Mouse (Mus musculus): ENCODE results near the gene Pitpna. TPM values are rescaled to one million over a fixed set of nuclear protein-coding genes. Genes with fewer than 3 reads are reported as not detected.

The Pitpna gene
- polyA plus RNA-seq, 1 experiment from 2014 or later = 116 TPM

DNA sequence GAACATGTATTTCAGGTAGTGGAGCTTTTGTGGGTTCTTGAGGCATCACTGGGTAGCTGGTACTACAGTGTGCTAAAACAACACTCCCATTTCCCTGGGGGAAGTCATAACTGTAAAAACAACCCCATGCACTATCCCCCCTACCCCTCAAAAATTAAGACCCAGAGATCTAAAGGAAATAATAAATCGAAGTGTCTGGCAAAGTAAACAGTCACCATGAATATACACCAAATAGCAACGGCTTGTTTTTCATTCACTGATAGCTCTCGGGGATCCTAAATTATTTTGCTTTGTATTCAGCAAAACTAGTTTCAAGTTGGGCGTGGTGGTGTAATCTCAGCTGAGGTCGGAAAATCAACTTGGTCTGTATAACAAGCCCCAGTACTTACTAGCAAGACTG, 42.2 kb downstream of the Pitpna start:
- Histone ChIP-seq H3K27ac (peak overlapping the region; percentile 76; the same call in 1 of the 2 replicates), H3K9me3 (replicated peaks) (no peaks in the 10 kb centered on the region), H3K27me3 (no peaks in the 10 kb centered on the region), H3K36me3 (peaks cover 51% of the 10 kb centered on the region), H3K4me2 (replicated peaks) (peak overlapping the region; percentile 77), H3K4me3 (peak overlapping the region; percentile 57), H3K9ac (peak overlapping the region; percentile 63), H3K4me1 (peaks cover 21% of the 10 kb centered on the region)
- 18% methylated on average over 5 of the region's 5 CpGs for WGBS
- no peak for ATAC-seq (ENCODE audit: low FRiP score)

DNA sequence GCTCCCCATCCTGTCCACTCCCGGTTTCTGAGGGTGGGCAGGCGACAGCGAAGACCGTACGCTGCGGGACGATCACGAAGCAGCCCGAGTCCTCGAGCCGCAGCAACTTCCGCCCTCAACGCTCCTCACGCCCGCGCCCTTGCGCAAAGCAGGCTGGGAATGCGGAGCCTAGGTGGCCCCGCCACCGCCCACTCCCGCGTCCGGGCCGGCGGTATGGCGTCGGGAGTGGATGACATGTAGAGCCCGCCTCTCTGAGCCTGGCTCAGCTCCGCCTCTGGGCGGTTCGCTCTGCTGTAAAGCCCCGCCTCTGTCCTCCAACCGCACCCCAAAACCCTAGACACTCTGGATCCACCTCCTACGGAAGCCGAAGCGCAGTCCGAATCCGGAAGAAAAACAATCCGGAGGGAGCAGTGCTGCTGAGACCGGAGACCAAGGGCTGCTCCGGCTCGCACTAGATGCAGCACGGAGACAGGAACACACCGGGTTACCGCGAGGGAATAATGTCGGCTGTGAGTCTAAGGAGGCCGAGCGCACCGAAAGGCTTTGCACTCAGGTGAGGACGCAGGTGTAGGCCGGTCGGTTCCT, 42.8 kb downstream of the Pitpna start, which contains the start of gene Inpp5k:
TSS of gene Inpp5k (plus strand) at position 344 of the 585 bp plus-strand sequence.
- Histone ChIP-seq H3K27me3 (no peaks in the 10 kb centered on the region), H3K4me3 (peak within 1 kb of the TSS; percentile 57), H3K9me3 (replicated peaks) (no peaks in the 10 kb centered on the region), H3K27ac (peak within 1 kb of the TSS; percentile 76), H3K4me2 (replicated peaks) (peak within 1 kb of the TSS; percentile 77), H3K36me3 (peaks cover 44% of the 10 kb centered on the region), H3K4me1 (peaks cover 21% of the 10 kb centered on the region), H3K9ac (peak within 1 kb of the TSS; percentile 63)
- peak; percentile 99 for ATAC-seq (ENCODE audit: low FRiP score)
- under 1% methylated on average over 53 of the region's 53 CpGs for WGBS

DNA sequence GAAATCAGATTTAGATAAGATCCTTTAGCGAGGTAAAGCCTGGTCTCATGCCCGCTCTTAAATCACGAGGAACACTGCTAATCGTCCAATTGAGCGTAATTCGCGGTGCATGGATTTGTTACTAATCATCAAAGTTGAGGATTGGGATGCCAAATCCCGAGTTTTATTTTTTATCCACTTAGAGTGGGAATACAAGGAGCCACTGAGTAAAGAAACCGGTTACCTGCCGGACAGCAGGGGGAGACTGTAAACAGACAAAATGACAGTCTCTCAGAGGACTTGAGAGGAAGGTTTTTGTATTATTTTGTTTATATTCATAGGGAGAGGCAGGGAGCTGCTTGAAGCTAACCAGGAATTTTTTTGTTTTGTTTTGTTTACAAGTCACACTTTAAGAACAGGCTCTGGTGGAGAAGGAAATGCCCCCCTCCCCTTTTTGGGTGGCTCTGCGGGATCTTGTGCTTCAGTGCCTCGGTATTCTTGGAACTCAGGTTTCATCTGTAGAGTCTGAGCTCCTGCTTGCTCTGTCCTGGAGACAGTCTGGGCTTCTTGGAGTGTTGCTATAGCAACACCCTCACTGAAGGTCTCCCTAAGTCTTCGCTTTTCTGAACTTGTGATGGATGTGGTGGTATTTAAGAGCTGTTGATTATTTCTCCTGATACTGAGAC, 43.8 kb downstream of the Pitpna start:
- ATAC-seq (ENCODE audit: low FRiP score) = no peak
- Histone ChIP-seq H3K4me1 (peaks cover 21% of the 10 kb centered on the region), H3K4me2 (replicated peaks) (peak overlapping the region; percentile 77), H3K27me3 (no peaks in the 10 kb centered on the region), H3K9ac (peak overlapping the region; percentile 63), H3K36me3 (peaks cover 40% of the 10 kb centered on the region), H3K4me3 (peak overlapping the region; percentile 57), H3K27ac (no peak overlapping the region), H3K9me3 (replicated peaks) (no peaks in the 10 kb centered on the region)
- WGBS = 12% methylated on average over 13 of the region's 13 CpGs

DNA sequence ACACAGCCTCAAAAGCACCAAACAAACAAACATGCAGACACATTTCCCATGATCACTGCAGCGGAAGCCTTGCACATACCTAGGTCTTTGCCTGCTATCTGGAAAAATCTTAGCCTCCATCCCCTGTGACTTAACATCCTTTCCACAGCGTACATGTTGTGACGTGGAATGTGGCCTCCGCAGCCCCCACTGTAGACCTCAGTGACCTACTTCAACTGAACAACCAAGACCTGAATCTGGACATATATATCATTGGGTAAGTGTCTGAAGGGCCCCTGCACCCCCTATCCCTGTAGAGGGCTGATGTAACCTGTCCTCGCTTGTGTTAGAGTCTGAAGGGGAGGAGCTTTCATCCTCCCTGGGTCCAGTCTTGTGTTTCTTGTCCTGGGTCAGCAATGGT, 45.0 kb downstream of the Pitpna start:
- Histone ChIP-seq H3K4me3 (no peak overlapping the region), H3K27ac (no peak overlapping the region), H3K27me3 (no peaks in the 10 kb centered on the region), H3K4me1 (peaks cover 21% of the 10 kb centered on the region), H3K9me3 (replicated peaks) (no peaks in the 10 kb centered on the region), H3K9ac (no peak overlapping the region), H3K4me2 (replicated peaks) (no peak overlapping the region), H3K36me3 (peaks cover 39% of the 10 kb centered on the region)
- no peak for ATAC-seq (ENCODE audit: low FRiP score)
- 91% methylated on average over 5 of the region's 5 CpGs for WGBS

DNA sequence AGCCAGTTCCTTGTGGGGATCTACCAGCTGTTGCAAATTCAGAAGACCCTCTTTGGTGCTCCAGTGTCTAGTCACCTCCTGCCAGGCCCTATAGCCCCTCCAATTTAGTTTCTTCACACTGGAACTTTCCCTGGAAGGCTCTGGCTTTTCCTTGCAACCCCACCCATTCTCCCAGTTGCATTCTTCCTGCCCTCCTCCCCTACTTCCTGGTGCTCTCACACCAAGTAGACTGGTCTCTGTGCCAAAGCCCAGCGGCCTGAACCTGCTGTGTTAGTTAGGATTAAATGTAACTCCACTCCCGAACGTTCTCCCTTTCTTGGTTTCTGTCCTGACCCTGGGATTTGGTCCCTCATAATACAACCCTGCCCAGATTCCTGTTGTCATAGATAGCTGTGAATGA, 46.9 kb downstream of the Pitpna start:
- Histone ChIP-seq H3K36me3 (peaks cover 40% of the 10 kb centered on the region), H3K27me3 (no peaks in the 10 kb centered on the region), H3K27ac (no peak overlapping the region), H3K9ac (no peak overlapping the region), H3K4me2 (replicated peaks) (no peak overlapping the region), H3K9me3 (replicated peaks) (no peaks in the 10 kb centered on the region), H3K4me1 (peaks cover 18% of the 10 kb centered on the region), H3K4me3 (no peak overlapping the region)
- WGBS = 80% methylated on average over 3 of the region's 3 CpGs
- ATAC-seq (ENCODE audit: low FRiP score) = no peak

DNA sequence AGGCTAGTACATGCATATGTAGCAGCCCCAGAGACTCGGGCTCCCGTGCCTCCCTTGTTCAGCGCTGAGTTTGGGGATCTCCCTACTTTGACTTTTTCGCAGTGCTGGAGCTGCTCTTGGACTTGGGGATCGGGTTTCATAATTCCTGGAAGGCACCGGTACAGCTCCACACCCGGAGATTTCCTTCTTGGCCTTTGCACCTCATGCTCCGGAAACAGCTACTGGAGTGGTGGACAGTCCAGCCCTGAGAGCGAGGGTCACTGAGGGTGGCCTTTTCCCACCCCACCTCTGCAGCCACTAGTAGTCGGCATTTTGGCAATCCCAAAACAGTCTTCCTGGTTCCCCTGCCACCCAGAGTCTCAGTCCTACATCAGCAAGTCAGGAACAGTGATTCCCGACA, 47.4 kb downstream of the Pitpna start:
- no peak overlapping the region for H3K27ac ChIP-seq
- H3K4me2 ChIP-seq (replicated peaks) = no peak overlapping the region
- H3K4me1 ChIP-seq = peaks cover 14% of the 10 kb centered on the region
- no peak overlapping the region for H3K9ac ChIP-seq
- WGBS = 74% methylated on average over 11 of the region's 11 CpGs
- H3K4me3 ChIP-seq = no peak overlapping the region
- no peak for ATAC-seq (ENCODE audit: low FRiP score)
- peaks cover 40% of the 10 kb centered on the region for H3K36me3 ChIP-seq
- no peaks in the 10 kb centered on the region for H3K27me3 ChIP-seq
- no peaks in the 10 kb centered on the region for H3K9me3 ChIP-seq (replicated peaks)

DNA sequence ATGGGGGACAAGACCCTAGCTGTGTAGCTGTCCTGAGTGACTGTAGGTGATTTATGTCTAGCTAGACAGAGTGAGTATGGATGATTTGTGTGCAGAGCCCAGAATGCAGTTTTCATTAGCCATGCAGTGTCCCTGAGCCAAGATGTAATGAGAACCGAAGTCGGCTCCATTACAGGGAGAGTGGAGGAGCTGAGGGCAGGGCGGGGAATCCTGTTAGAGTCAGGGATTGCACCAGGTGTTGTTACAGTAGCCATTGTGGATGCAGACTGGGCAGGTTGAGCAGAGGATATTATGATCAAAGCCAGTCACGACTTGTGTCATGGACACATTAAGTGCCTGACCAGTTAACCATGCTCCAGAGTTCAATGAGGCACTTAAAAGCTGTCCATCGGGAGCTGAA, 55.4 kb downstream of the Pitpna start:
- Histone ChIP-seq H3K27ac (no peak overlapping the region), H3K4me1 (no peaks in the 10 kb centered on the region), H3K4me2 (replicated peaks) (no peak overlapping the region), H3K9me3 (replicated peaks) (no peaks in the 10 kb centered on the region), H3K36me3 (peaks cover 4% of the 10 kb centered on the region), H3K27me3 (no peaks in the 10 kb centered on the region), H3K9ac (no peak overlapping the region), H3K4me3 (no peak overlapping the region)
- ATAC-seq (ENCODE audit: low FRiP score) = no peak
- 82% methylated on average over 5 of the region's 5 CpGs for WGBS

DNA sequence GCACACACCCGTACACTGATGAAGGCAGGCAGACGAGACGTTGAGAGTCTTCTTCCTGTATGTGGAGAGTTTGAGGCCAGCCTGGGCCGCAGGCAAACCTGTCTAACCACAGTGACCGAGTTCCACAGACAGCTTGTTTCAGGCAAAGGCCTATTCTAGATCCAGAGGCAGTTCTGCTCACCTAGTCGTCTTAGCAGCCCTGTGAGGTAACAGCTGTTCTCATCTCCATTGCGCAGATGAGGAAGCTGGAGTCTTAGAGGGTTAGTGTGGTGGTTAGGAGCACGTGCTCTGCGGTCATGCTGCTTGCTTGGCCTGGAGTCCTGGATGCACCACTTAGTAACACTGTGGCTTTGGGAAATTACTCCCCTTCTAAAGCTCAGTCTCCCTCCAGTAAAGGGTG, 56.8 kb downstream of the Pitpna start:
- Histone ChIP-seq H3K36me3 (peaks cover 3% of the 10 kb centered on the region; the same call in 1 of the 2 replicates), H3K27ac (no peak overlapping the region), H3K27me3 (no peaks in the 10 kb centered on the region), H3K9ac (no peak overlapping the region), H3K4me1 (no peaks in the 10 kb centered on the region), H3K9me3 (replicated peaks) (no peaks in the 10 kb centered on the region), H3K4me2 (replicated peaks) (no peak overlapping the region), H3K4me3 (no peak overlapping the region)
- no peak for ATAC-seq (ENCODE audit: low FRiP score)
- 87% methylated on average over 9 of the region's 9 CpGs for WGBS

DNA sequence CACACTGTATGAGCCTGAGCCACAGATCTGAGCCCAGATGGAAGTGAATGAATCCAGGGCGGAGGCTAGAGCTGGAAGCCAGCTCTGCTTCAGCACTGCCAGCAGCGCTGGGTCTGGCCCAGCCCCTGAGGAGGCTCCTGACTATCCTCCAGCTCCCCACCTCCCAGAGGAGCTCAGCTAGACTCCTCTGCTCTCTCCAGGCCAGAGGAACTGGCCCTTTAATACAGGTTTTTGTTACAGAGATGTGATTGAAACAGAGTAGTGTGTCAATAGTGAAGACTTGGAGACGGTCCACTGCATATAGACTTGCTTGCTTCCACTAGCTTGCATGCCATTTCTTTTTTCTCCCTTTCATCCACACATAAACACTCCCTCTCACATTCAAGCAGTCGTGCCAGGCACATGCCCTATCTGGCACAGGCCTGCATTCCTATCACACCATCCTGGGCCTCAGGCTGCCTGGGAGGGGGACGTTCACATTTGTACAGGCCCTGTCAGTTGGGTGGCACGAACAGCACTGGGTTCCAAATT, 59.8 kb downstream of the Pitpna start:
- no peak overlapping the region for H3K27ac ChIP-seq
- WGBS = 74% methylated on average over 6 of the region's 6 CpGs
- ATAC-seq (ENCODE audit: low FRiP score) = no peak

DNA sequence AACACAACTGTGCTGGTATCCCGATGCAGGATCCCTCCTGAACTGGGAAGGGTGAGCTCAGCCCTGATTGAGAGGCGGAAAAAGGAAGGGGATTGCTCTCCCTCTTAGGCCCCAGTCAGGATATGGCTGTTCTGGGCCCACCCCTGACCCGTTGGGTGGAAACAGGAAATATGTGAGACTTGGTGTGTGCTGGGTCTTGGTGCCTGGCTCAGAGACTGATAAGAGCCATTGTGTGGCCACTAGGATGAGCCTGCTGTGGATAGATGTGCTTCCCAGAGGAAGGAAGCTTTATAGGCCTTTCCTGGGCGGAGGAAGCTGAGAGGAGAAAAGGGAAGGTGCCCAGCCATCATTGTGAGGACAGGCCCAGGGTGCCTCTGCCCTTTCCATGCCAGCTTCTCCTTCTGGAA, 61.3 kb downstream of the Pitpna start:
- WGBS = 88% methylated on average over 4 of the region's 4 CpGs
- no peak for ATAC-seq (ENCODE audit: low FRiP score)
- H3K27ac ChIP-seq = no peak overlapping the region
- H3K36me3 ChIP-seq = peaks cover 3% of the 10 kb centered on the region; the same call in 1 of the 2 replicates
- peaks cover 21% of the 10 kb centered on the region for H3K27me3 ChIP-seq
- H3K4me2 ChIP-seq (replicated peaks) = no peak overlapping the region
- H3K9ac ChIP-seq = no peak overlapping the region
- no peak overlapping the region for H3K4me3 ChIP-seq
- no peaks in the 10 kb centered on the region for H3K9me3 ChIP-seq (replicated peaks)
- H3K4me1 ChIP-seq = peaks cover 23% of the 10 kb centered on the region

More for the DNA sequence above, 59.8 kb downstream of the Pitpna start:
- Histone ChIP-seq H3K9ac (no peak overlapping the region), H3K27me3 (peaks cover 6% of the 10 kb centered on the region), H3K36me3 (peaks cover 3% of the 10 kb centered on the region; the same call in 1 of the 2 replicates), H3K9me3 (replicated peaks) (no peaks in the 10 kb centered on the region), H3K4me3 (no peak overlapping the region), H3K4me2 (replicated peaks) (no peak overlapping the region), H3K4me1 (peaks cover 17% of the 10 kb centered on the region)

DNA sequence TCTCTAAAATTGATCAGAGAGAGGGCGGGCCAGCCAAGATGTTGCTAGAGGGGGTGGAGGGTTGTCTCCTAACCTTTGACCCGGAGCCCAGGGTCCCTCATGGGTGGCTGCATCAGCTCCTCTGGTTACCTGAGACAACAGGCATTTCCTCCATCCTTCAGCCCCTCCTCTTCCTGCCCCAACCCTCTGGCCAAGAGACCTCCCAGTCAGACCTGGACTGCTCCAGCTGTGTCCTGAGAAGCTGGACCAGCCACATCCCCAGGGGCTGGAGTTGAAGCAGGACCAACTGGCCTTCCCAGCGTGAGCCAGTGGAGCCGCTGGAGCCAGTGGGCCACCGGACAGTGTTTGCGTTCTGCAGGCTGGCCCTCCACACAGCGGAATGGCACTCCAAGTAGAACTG, 62.4 kb downstream of the Pitpna start, which contains the start of gene Myo1c:
TSS of gene Myo1c (plus strand) at position 194 of the 400 bp plus-strand sequence.
- H3K27ac ChIP-seq = peak within 1 kb of the TSS; percentile 60
- no peak for ATAC-seq (ENCODE audit: low FRiP score)
- H3K27me3 ChIP-seq = peaks cover 26% of the 10 kb centered on the region
- H3K36me3 ChIP-seq = peaks cover 3% of the 10 kb centered on the region; the same call in 1 of the 2 replicates
- H3K4me2 ChIP-seq (replicated peaks) = peak within 1 kb of the TSS; percentile 91
- H3K9me3 ChIP-seq (replicated peaks) = no peaks in the 10 kb centered on the region
- H3K4me3 ChIP-seq = peak within 1 kb of the TSS; percentile 57
- H3K4me1 ChIP-seq = peaks cover 27% of the 10 kb centered on the region
- peak within 1 kb of the TSS; percentile 75 for H3K9ac ChIP-seq
- WGBS = 66% methylated on average over 7 of the region's 7 CpGs

DNA sequence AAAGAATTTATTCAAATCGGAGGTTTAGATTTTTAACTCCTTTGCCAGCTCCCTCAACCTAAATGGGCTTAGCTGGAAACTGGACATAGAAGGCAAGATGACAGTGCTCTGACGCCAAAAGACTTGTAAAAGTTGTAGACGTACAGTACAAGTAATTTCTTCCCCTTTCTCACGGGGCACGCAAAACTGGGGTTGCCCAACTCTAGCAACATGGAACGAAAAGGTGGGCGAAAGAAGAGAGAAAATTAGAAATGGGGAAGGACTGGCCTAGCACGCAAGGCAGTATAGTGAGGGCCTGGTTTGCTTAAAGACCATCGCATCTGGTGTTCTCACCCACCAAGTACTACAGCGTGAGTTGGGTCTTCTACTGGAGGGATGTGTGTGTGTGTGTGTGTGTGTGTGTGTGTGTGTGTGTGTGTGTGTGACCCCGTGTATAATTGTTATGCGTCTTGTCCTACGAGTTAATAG, 63.1 kb downstream of the Pitpna start:
- Histone ChIP-seq H3K27me3 (peaks cover 28% of the 10 kb centered on the region), H3K9me3 (replicated peaks) (no peaks in the 10 kb centered on the region), H3K9ac (peak overlapping the region; percentile 75), H3K4me1 (peaks cover 33% of the 10 kb centered on the region), H3K27ac (no peak overlapping the region), H3K36me3 (no peaks in the 10 kb centered on the region), H3K4me2 (replicated peaks) (peak overlapping the region; percentile 91), H3K4me3 (peak overlapping the region; percentile 57)
- WGBS = 43% methylated on average over 13 of the region's 13 CpGs
- no peak for ATAC-seq (ENCODE audit: low FRiP score)

All from hindbrain, embryonic 12.5 days (tissue).